Mouse (Mus musculus) intestine, postnatal 0 days (tissue): ENCODE measurements around the gene Serpinb6a. TPM values are rescaled to one million over a fixed set of nuclear protein-coding genes. Genes with fewer than 3 reads are reported as not detected.

Experiments
- ATAC-seq: fragments of 200-750 bp; cut with Nextera tagmentation; 2 replicates; pipeline ENCODE4 v1.8.0; 2017; ENCODE audit warnings: mild to moderate bottlenecking, moderate TSS enrichment, moderate library complexity
- H3K27ac ChIP-seq: fragments of 300-500 bp; sonication (generic); 2 replicates; pipeline ENCODE4 v1.5.1; 2014; ENCODE audit warnings: mild to moderate bottlenecking, low read depth, low read length, moderate library complexity
- H3K27me3 ChIP-seq: fragments of 300-500 bp; sonication (generic); replicated peaks from 2 replicates; pipeline ENCODE4 v1.6.1; 2014; ENCODE audit warnings: low read length, mixed read lengths; ENCODE audit not compliant: control insufficient read depth, insufficient read depth
- H3K36me3 ChIP-seq: fragments of 300-500 bp; sonication (generic); 2 replicates; pipeline ENCODE4 v1.6.1; 2014; ENCODE audit warnings: mild to moderate bottlenecking, moderate library complexity; ENCODE audit not compliant: control insufficient read depth, insufficient read depth
- H3K4me1 ChIP-seq: fragments of 300-500 bp; sonication (generic); replicated peaks from 2 replicates; pipeline ENCODE4 v1.6.1; 2014; ENCODE audit warnings: antibody characterized with exemption, low read length, mixed read lengths; ENCODE audit not compliant: control insufficient read depth, insufficient read depth
- H3K4me2 ChIP-seq: fragments of 300-500 bp; sonication (generic); replicated peaks from 2 replicates; pipeline ENCODE4 v1.6.1; 2014; ENCODE audit warnings: low read depth, mild to moderate bottlenecking, moderate library complexity
- H3K4me3 ChIP-seq: fragments of 300-500 bp; sonication (generic); 2 replicates; pipeline ENCODE4 v1.5.1; 2014; ENCODE audit warnings: low read depth, low read length
- H3K9ac ChIP-seq: fragments of 300-500 bp; sonication (generic); 2 replicates; pipeline ENCODE4 v1.6.1; 2014; ENCODE audit warnings: mild to moderate bottlenecking, low read depth, low read length
- H3K9me3 ChIP-seq: fragments of 300-500 bp; sonication (generic); 2 replicates; pipeline ENCODE4 v1.6.1; 2016; ENCODE audit warnings: mixed run types; ENCODE audit not compliant: control insufficient read depth
- CTCF ChIP-seq: sonication (generic); IDR thresholded peaks from 2 replicates; pipeline ENCODE4 v1.5.1; 2016; ENCODE audit warnings: low read depth, mild to moderate bottlenecking, control low read depth, antibody characterized with exemption, moderate library complexity
- WGBS: fragments of 180-500 bp; shearing (Covaris S2); extraction: QIAGEN DNeasy Blood & Tissue Kit; methylation state at CpG from one replicate; pipeline ENCODE4 v1.1.7; 2014; 5-methylcytosine and 5-hydroxymethylcytosine counted together
- polyA plus RNA-seq: library from polyadenylated mRNA; unstranded; fragments of >200 nt; fragmentation: Nextera tagmentation; extraction: Ambion mirVana; gene quantifications from 2 replicates; pipeline ENCODE4 v1.2.1, GENCODE M21; 2015

Serpinb6a gene
- polyA plus RNA-seq, 1 experiment from 2014 or later = 373 TPM

DNA sequence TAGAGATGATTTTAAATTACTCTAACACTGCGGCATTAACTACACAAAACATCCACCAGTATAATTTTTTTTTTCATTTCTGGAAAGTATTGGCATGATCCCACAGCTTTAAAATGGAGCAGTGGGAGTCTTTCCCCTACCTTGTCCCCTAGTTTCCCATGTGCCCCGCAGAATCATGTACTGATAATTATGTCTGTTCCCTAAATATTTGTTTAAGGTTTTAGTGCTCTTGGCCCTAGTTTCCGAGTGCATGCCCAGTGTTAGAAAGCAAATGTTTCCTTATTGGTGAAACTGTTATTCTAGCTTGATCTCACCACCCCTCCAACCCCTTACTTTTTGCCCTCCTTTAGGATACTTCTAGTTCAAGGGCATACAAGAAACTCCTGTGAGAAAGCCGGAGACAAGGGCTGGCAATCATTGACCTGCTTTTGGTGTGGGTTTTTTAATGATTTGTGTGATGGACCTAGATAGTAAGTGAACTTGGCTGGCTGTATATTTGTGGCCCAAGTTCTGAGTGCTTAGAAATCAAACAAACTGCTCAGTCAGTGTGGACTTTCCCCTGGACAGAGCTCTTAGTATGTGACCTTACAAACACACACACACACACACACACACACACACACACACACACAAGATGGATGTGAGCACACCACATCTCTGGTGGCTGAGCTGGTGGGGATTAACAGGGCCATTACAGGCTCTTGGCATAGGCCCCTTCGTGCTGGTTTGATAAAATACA, 43.1 kb upstream of the Serpinb6a start:
- no peaks in the 10 kb centered on the region for H3K27me3 ChIP-seq
- peak; percentile 63; the same call in 1 of the 2 replicates for ATAC-seq
- no peak overlapping the region for H3K27ac ChIP-seq
- no peak overlapping the region for H3K4me3 ChIP-seq
- H3K4me1 ChIP-seq = no peaks in the 10 kb centered on the region
- no peaks in the 10 kb centered on the region; the same call in 1 of the 2 replicates for H3K36me3 ChIP-seq
- no peak overlapping the region for H3K4me2 ChIP-seq
- H3K9ac ChIP-seq = no peak overlapping the region
- no peaks in the 10 kb centered on the region for H3K9me3 ChIP-seq
- TF ChIP-seq CTCF = no peak
- WGBS = 33% methylated on average over 5 of the region's 5 CpGs

DNA sequence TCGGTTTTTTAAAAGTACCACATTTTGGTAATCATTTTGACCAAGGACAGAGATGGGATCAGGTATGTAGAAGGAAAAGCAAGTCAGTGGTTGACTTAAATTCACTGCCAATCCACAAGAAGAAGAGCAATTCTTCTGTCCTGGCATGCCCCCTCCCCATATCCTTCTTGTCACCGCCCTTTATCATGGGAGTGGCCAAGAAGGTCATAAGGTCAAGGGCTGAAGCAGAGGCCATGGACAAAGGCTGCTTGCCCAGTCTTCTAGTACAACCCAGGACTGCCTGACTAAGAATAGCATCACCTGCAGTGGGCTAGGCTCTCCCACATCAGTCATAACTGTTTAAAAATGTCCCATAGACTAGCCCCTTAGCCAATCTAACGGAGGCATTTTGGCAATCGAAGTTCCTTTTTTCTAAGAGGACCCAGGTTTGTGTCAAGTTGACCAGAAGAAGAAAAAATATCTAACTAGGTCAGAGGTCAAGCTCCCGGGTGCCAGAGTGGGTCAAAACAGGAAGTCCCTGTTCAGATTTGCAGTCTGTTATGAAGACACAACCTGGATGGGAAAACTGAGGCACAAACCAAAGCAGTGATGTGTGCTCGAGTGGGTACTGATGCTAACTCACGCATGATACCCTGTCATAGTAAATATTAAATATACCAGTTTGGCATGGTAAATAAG, 41.3 kb upstream of the Serpinb6a start:
- H3K9me3 ChIP-seq = no peaks in the 10 kb centered on the region
- no peak overlapping the region for H3K9ac ChIP-seq
- H3K4me2 ChIP-seq = no peak overlapping the region
- no peaks in the 10 kb centered on the region; the same call in 1 of the 2 replicates for H3K36me3 ChIP-seq
- no peaks in the 10 kb centered on the region for H3K27me3 ChIP-seq
- H3K4me3 ChIP-seq = no peak overlapping the region
- no peak for TF ChIP-seq CTCF
- WGBS = 73% methylated on average over 7 of the region's 7 CpGs
- H3K27ac ChIP-seq = no peak overlapping the region
- no peak for ATAC-seq
- no peaks in the 10 kb centered on the region for H3K4me1 ChIP-seq

DNA sequence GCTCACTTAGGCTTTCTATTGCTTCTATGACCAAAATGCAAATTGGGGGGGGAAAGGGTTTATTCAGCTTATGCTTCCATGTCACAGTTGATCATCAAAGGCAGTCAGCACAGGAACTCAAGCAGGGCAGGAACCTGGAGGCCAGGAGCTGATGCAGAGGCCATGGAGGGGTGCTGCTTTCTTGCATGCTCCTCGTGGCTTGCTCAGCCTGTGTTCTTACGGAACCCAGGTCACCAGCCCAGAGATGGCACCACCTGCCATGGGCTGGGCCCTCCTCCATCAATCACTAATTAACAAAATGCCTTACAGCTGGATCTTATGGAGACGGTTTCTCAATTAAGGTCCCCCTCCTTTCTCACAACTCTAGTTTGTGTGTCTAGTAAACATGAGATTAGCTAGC, 37.5 kb upstream of the Serpinb6a start:
- H3K4me3 ChIP-seq = no peak overlapping the region
- 93% methylated on average over 3 of the region's 3 CpGs for WGBS
- H3K4me2 ChIP-seq = no peak overlapping the region
- no peak overlapping the region for H3K27ac ChIP-seq
- H3K36me3 ChIP-seq = no peaks in the 10 kb centered on the region
- no peak for ATAC-seq
- no peak for TF ChIP-seq CTCF
- H3K4me1 ChIP-seq = 0 out of 2 replicates have a peak, but pooled peaks cover 7% of the 10 kb centered on the region
- H3K9me3 ChIP-seq = no peaks in the 10 kb centered on the region
- H3K27me3 ChIP-seq = no peaks in the 10 kb centered on the region
- H3K9ac ChIP-seq = no peak overlapping the region

DNA sequence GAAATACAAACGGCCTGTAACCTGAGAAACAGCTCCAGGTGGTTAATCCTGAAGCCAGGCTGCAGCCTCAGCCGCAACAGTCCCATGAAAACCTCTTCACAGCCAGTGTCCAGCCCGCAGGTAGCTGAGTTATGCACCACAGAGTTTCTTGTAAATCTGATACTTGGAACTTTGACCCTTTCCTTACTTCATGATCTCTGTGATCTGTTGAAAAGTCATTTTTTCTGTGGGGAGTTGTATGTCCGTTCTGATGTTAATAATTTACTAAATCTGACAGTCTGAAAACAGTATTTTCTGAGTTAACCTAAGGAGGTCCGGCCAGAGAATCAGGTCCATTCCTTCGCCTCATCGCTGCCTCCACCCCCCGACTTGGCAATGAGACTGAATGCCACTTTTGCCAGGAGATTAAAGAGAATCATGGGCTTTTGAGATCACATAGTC, 36.3 kb upstream of the Serpinb6a start:
- Histone ChIP-seq H3K36me3 (peaks cover 1% of the 10 kb centered on the region; the same call in 1 of the 2 replicates), H3K4me3 (peak overlapping the region; percentile 87), H3K9me3 (no peaks in the 10 kb centered on the region), H3K9ac (no peak overlapping the region), H3K4me1 (0 out of 2 replicates have a peak, but pooled peaks cover 7% of the 10 kb centered on the region), H3K27me3 (no peaks in the 10 kb centered on the region), H3K4me2 (peak overlapping the region; percentile 86), H3K27ac (peak overlapping the region; percentile 22; the same call in 1 of the 2 replicates)
- ATAC-seq = peak; percentile 57; the same call in 1 of the 2 replicates
- no peak for TF ChIP-seq CTCF
- WGBS = 30% methylated on average over 8 of the region's 8 CpGs

- H3K4me2 ChIP-seq = peak overlapping the region; percentile 86
- WGBS = 24% methylated on average over 5 of the region's 5 CpGs
- peaks cover 8% of the 10 kb centered on the region; the same call in 1 of the 2 replicates for H3K36me3 ChIP-seq
- H3K4me3 ChIP-seq = peak overlapping the region; percentile 87
- peak overlapping the region; percentile 60 for H3K27ac ChIP-seq
- no peaks in the 10 kb centered on the region for H3K9me3 ChIP-seq
- peak overlapping the region; percentile 89 for H3K9ac ChIP-seq
- ATAC-seq = no peak
- no peaks in the 10 kb centered on the region for H3K27me3 ChIP-seq
- 0 out of 2 replicates have a peak, but pooled peaks cover 7% of the 10 kb centered on the region for H3K4me1 ChIP-seq
- TF ChIP-seq CTCF = no peak
These were observed 35.5 kb upstream of the Serpinb6a start for GRCm38 (mm10) chr13:34038056-34038432.
